Mouse (Mus musculus): Measurements from ENCODE around the gene Nrcam. TPM values are rescaled to one million over a fixed set of nuclear protein-coding genes. Genes with fewer than 3 reads are reported as not detected.

Nrcam gene
- polyA plus RNA-seq, 1 experiment from 2014 or later, result 0.70 TPM

- no peaks in the 10 kb centered on the region for H3K4me1 ChIP-seq (replicated peaks; ENCODE audit: control insufficient read depth, insufficient read depth, low read length)
- 53% methylated on average over 11 of the region's 11 CpGs for WGBS
- H3K9ac ChIP-seq (ENCODE audit: low read depth, low read length), result no peak overlapping the region
- no peak overlapping the region for H3K4me2 ChIP-seq
- no peaks in the 10 kb centered on the region for H3K9me3 ChIP-seq (ENCODE audit: control insufficient read depth, low read length)
- H3K27me3 ChIP-seq (replicated peaks; ENCODE audit: control insufficient read depth, insufficient read depth, low read length), result no peaks in the 10 kb centered on the region
- DNase-seq (ENCODE audit: low spot score) (no peak), ATAC-seq (replicated peaks; ENCODE audit: low FRiP score) (no peak)
- H3K36me3 ChIP-seq (ENCODE audit: control insufficient read depth, insufficient read depth, low read length), result no peaks in the 10 kb centered on the region
- H3K27ac ChIP-seq (ENCODE audit: low read depth, low read length), result no peak overlapping the region
- H3K4me3 ChIP-seq (ENCODE audit: low read depth, low read length), result no peak overlapping the region
Measured at GRCm38 (mm10) chr12:44528391-44529016, 199.8 kb downstream of the Nrcam start.

GRCm38 (mm10) chr12:44532337-44533113 lies 203.8 kb downstream of the Nrcam start:
- no peaks in the 10 kb centered on the region for H3K4me1 ChIP-seq (replicated peaks; ENCODE audit: control insufficient read depth, insufficient read depth, low read length)
- no peak overlapping the region for H3K4me3 ChIP-seq (ENCODE audit: low read depth, low read length)
- 73% methylated on average over 19 of the region's 19 CpGs for WGBS
- H3K4me2 ChIP-seq, result no peak overlapping the region
- no peaks in the 10 kb centered on the region for H3K27me3 ChIP-seq (replicated peaks; ENCODE audit: control insufficient read depth, insufficient read depth, low read length)
- ATAC-seq (replicated peaks; ENCODE audit: low FRiP score), result no peak
- H3K36me3 ChIP-seq (ENCODE audit: control insufficient read depth, insufficient read depth, low read length), result no peaks in the 10 kb centered on the region
- no peak overlapping the region for H3K27ac ChIP-seq (ENCODE audit: low read depth, low read length)
- no peak for DNase-seq (ENCODE audit: low spot score)
- no peak overlapping the region for H3K9ac ChIP-seq (ENCODE audit: low read depth, low read length)
- H3K9me3 ChIP-seq (ENCODE audit: control insufficient read depth, low read length), result no peaks in the 10 kb centered on the region

- no peaks in the 10 kb centered on the region for H3K4me1 ChIP-seq (replicated peaks; ENCODE audit: control insufficient read depth, insufficient read depth, low read length)
- no peak overlapping the region for H3K4me2 ChIP-seq
- no peak overlapping the region for H3K9ac ChIP-seq (ENCODE audit: low read depth, low read length)
- ATAC-seq (replicated peaks; ENCODE audit: low FRiP score), result no peak
- H3K4me3 ChIP-seq (ENCODE audit: low read depth, low read length), result no peak overlapping the region
- H3K27ac ChIP-seq (ENCODE audit: low read depth, low read length), result no peak overlapping the region
- no peaks in the 10 kb centered on the region for H3K27me3 ChIP-seq (replicated peaks; ENCODE audit: control insufficient read depth, insufficient read depth, low read length)
- no peak for DNase-seq (ENCODE audit: low spot score)
- H3K9me3 ChIP-seq (ENCODE audit: control insufficient read depth, low read length), result no peaks in the 10 kb centered on the region
- 83% methylated on average over 7 of the region's 7 CpGs for WGBS
- H3K36me3 ChIP-seq (ENCODE audit: control insufficient read depth, insufficient read depth, low read length), result no peaks in the 10 kb centered on the region
Measured at GRCm38 (mm10) chr12:44534100-44534633, 205.5 kb downstream of the Nrcam start.

- no peak overlapping the region for H3K9ac ChIP-seq (ENCODE audit: low read depth, low read length)
- no peaks in the 10 kb centered on the region for H3K27me3 ChIP-seq (replicated peaks; ENCODE audit: control insufficient read depth, insufficient read depth, low read length)
- no peaks in the 10 kb centered on the region for H3K36me3 ChIP-seq (ENCODE audit: control insufficient read depth, insufficient read depth, low read length)
- DNase-seq (ENCODE audit: low spot score) (no peak), ATAC-seq (replicated peaks; ENCODE audit: low FRiP score) (no peak)
- H3K4me3 ChIP-seq (ENCODE audit: low read depth, low read length), result no peak overlapping the region
- no peak overlapping the region for H3K4me2 ChIP-seq
- WGBS, result 20% methylated on average over 5 of the region's 5 CpGs
- no peak overlapping the region for H3K27ac ChIP-seq (ENCODE audit: low read depth, low read length)
- H3K4me1 ChIP-seq (replicated peaks; ENCODE audit: control insufficient read depth, insufficient read depth, low read length), result no peaks in the 10 kb centered on the region
- no peaks in the 10 kb centered on the region for H3K9me3 ChIP-seq (ENCODE audit: control insufficient read depth, low read length)
Measured at GRCm38 (mm10) chr12:44535623-44536022, 206.9 kb downstream of the Nrcam start.

GRCm38 (mm10) chr12:44547721-44548369 lies 219.2 kb downstream of the Nrcam start:
- Histone ChIP-seq H3K36me3 (ENCODE audit: control insufficient read depth, insufficient read depth, low read length) (no peaks in the 10 kb centered on the region), H3K27me3 (replicated peaks; ENCODE audit: control insufficient read depth, insufficient read depth, low read length) (no peaks in the 10 kb centered on the region), H3K27ac (ENCODE audit: low read depth, low read length) (no peak overlapping the region), H3K9ac (ENCODE audit: low read depth, low read length) (no peak overlapping the region), H3K9me3 (ENCODE audit: control insufficient read depth, low read length) (no peaks in the 10 kb centered on the region), H3K4me1 (replicated peaks; ENCODE audit: control insufficient read depth, insufficient read depth, low read length) (no peaks in the 10 kb centered on the region), H3K4me3 (ENCODE audit: low read depth, low read length) (no peak overlapping the region), H3K4me2 (no peak overlapping the region)
- 55% methylated on average over 8 of the region's 8 CpGs for WGBS
- ATAC-seq (replicated peaks; ENCODE audit: low FRiP score), result no peak
- peak; percentile 46 for DNase-seq (ENCODE audit: low spot score)

- no peaks in the 10 kb centered on the region for H3K9me3 ChIP-seq (ENCODE audit: control insufficient read depth, low read length)
- H3K9ac ChIP-seq (ENCODE audit: low read depth, low read length), result no peak overlapping the region
- DNase-seq (ENCODE audit: low spot score), result no peak
- 58% methylated on average over 9 of the region's 9 CpGs for WGBS
- no peak for ATAC-seq (replicated peaks; ENCODE audit: low FRiP score)
- no peak overlapping the region for H3K27ac ChIP-seq (ENCODE audit: low read depth, low read length)
- H3K4me2 ChIP-seq, result no peak overlapping the region
- no peak overlapping the region for H3K4me3 ChIP-seq (ENCODE audit: low read depth, low read length)
- H3K4me1 ChIP-seq (replicated peaks; ENCODE audit: control insufficient read depth, insufficient read depth, low read length), result no peaks in the 10 kb centered on the region
- H3K27me3 ChIP-seq (replicated peaks; ENCODE audit: control insufficient read depth, insufficient read depth, low read length), result no peaks in the 10 kb centered on the region
- no peaks in the 10 kb centered on the region for H3K36me3 ChIP-seq (ENCODE audit: control insufficient read depth, insufficient read depth, low read length)
Measured at GRCm38 (mm10) chr12:44548465-44548864, 219.8 kb downstream of the Nrcam start.

GRCm38 (mm10) chr12:44551614-44552013 lies 222.9 kb downstream of the Nrcam start:
- H3K4me3 ChIP-seq (ENCODE audit: low read depth, low read length), result no peak overlapping the region
- no peaks in the 10 kb centered on the region for H3K4me1 ChIP-seq (replicated peaks; ENCODE audit: control insufficient read depth, insufficient read depth, low read length)
- ATAC-seq (replicated peaks; ENCODE audit: low FRiP score), result no peak
- no peak overlapping the region for H3K27ac ChIP-seq (ENCODE audit: low read depth, low read length)
- no peaks in the 10 kb centered on the region for H3K27me3 ChIP-seq (replicated peaks; ENCODE audit: control insufficient read depth, insufficient read depth, low read length)
- no peak for DNase-seq (ENCODE audit: low spot score)
- no peak overlapping the region for H3K4me2 ChIP-seq
- H3K9me3 ChIP-seq (ENCODE audit: control insufficient read depth, low read length), result no peaks in the 10 kb centered on the region
- H3K36me3 ChIP-seq (ENCODE audit: control insufficient read depth, insufficient read depth, low read length), result no peaks in the 10 kb centered on the region
- H3K9ac ChIP-seq (ENCODE audit: low read depth, low read length), result no peak overlapping the region

- WGBS, result 60% methylated on average over 2 of the region's 2 CpGs
- no peak for ATAC-seq (replicated peaks; ENCODE audit: low FRiP score)
- Histone ChIP-seq H3K9me3 (ENCODE audit: control insufficient read depth, low read length) (no peaks in the 10 kb centered on the region), H3K4me2 (no peak overlapping the region), H3K27me3 (replicated peaks; ENCODE audit: control insufficient read depth, insufficient read depth, low read length) (no peaks in the 10 kb centered on the region), H3K4me3 (ENCODE audit: low read depth, low read length) (no peak overlapping the region), H3K27ac (ENCODE audit: low read depth, low read length) (no peak overlapping the region), H3K36me3 (ENCODE audit: control insufficient read depth, insufficient read depth, low read length) (no peaks in the 10 kb centered on the region), H3K4me1 (replicated peaks; ENCODE audit: control insufficient read depth, insufficient read depth, low read length) (no peaks in the 10 kb centered on the region), H3K9ac (ENCODE audit: low read depth, low read length) (no peak overlapping the region)
- DNase-seq (ENCODE audit: low spot score), result no peak
Measured at GRCm38 (mm10) chr12:44554051-44554450, 225.4 kb downstream of the Nrcam start.
